16 mouse cellular contexts compared by ENCODE assay signal in genomic region chr10:31143856-31144488, GRCm38 (mm10).
DNase-seq lines count a peak whose midpoint lies in the region; ATAC-seq lines count a peak whose summit lies in the region.
"Had no signal": no experiment of that assay in that cellular context is flagged by ENCODE, and none has a peak within 500 bp of the region (broad histone marks: within the 10 kb centered on the region; RNA-seq: fewer than 3 reads in every experiment).

No protein-coding gene starts in this region.

- H3K4me1 ChIP-seq in hindbrain, embryonic 15.5 days (replicated peaks): no peaks in the 10 kb centered on the region
- H3K4me1 ChIP-seq in hindbrain, embryonic 13.5 days (replicated peaks): no peaks in the 10 kb centered on the region
- H3K4me1 ChIP-seq: megakaryocyte, embryonic 14.5 days had no signal

- no peaks in the 10 kb centered on the region for H3K27me3 ChIP-seq in hindbrain, embryonic 15.5 days
- no peaks in the 10 kb centered on the region for H3K27me3 ChIP-seq in hindbrain, embryonic 13.5 days
- H3K27me3 ChIP-seq: megakaryocyte, embryonic 14.5 days; Patski had no signal

- no peak overlapping the region for H3K4me3 ChIP-seq in hindbrain, embryonic 15.5 days
- H3K4me3 ChIP-seq in hindbrain, embryonic 13.5 days: no peak overlapping the region
- H3K4me3 ChIP-seq: gastrocnemius, adult 2 months; heart, adult 2 months; megakaryocyte, embryonic 14.5 days had no signal

- H3K9ac ChIP-seq in hindbrain, embryonic 15.5 days: no peak overlapping the region
- H3K9ac ChIP-seq in hindbrain, embryonic 13.5 days: no peak overlapping the region
- H3K9ac ChIP-seq: liver, embryonic 14.5 days had no signal

- ATAC-seq in hindbrain, embryonic 15.5 days (ENCODE audit: low FRiP score, low read depth): peak; percentile 73
- ATAC-seq in hindbrain, embryonic 13.5 days (ENCODE audit: low FRiP score): no peak
- ATAC-seq: inflammation-experienced regulatory T-cells, adult 6 months; Patski had no signal

- H3K36me3 ChIP-seq in hindbrain, embryonic 15.5 days: no peaks in the 10 kb centered on the region
- H3K36me3 ChIP-seq in hindbrain, embryonic 13.5 days: no peaks in the 10 kb centered on the region

- H3K9me3 ChIP-seq in hindbrain, embryonic 15.5 days: no peaks in the 10 kb centered on the region
- H3K9me3 ChIP-seq in hindbrain, embryonic 13.5 days: no peaks in the 10 kb centered on the region
- H3K9me3 ChIP-seq: megakaryocyte, embryonic 14.5 days had no signal

- DNase-seq in cerebellum, adult 9-11 months: peak; percentile 2
- no peak for DNase-seq in cerebellum, adult 11 months
- DNase-seq in retina, adult 2 months (ENCODE audit: low read depth, low spot score): peak; percentile 22
- no peak for DNase-seq in retina, postnatal 1 day
- DNase-seq in layer of hippocampus, postnatal 36 days: peak; percentile 11 to 15
- DNase-seq in adrenal gland, postnatal 36 days: no peak
- DNase-seq: gastrocnemius, adult 2 months; heart, adult 2 months; lung, postnatal 10 days; right cerebral cortex, adult 18-20 months had no signal

- no peak overlapping the region for H3K4me2 ChIP-seq in hindbrain, embryonic 15.5 days
- H3K4me2 ChIP-seq in hindbrain, embryonic 13.5 days: no peak overlapping the region

- H3K27ac ChIP-seq in hindbrain, embryonic 15.5 days (replicated peaks): no peak overlapping the region
- H3K27ac ChIP-seq in hindbrain, embryonic 13.5 days: no peak overlapping the region
- H3K27ac ChIP-seq: gastrocnemius, adult 2 months; heart, adult 2 months; liver, embryonic 14.5 days had no signal

Comparison
In these comparisons a context has a peak if more than half of its experiments do, and no peak if none do; other contexts are left out.
1. DNase-seq: peak in cerebellum, adult 9-11 months (single experiment), retina, adult 2 months (single experiment) and layer of hippocampus, postnatal 36 days (2 of 2); none in cerebellum, adult 11 months (single experiment), retina, postnatal 1 day (single experiment) and adrenal gland, postnatal 36 days (0 of 2).